Mouse (Mus musculus): ENCODE measurements at regions not wholly inside any gene's neighbourhood (a gene's known extent, or its start where the extent isn't known, plus 50 kb on each side); places are given as distances from the start of the nearest gene placed in this dataset.

DNA sequence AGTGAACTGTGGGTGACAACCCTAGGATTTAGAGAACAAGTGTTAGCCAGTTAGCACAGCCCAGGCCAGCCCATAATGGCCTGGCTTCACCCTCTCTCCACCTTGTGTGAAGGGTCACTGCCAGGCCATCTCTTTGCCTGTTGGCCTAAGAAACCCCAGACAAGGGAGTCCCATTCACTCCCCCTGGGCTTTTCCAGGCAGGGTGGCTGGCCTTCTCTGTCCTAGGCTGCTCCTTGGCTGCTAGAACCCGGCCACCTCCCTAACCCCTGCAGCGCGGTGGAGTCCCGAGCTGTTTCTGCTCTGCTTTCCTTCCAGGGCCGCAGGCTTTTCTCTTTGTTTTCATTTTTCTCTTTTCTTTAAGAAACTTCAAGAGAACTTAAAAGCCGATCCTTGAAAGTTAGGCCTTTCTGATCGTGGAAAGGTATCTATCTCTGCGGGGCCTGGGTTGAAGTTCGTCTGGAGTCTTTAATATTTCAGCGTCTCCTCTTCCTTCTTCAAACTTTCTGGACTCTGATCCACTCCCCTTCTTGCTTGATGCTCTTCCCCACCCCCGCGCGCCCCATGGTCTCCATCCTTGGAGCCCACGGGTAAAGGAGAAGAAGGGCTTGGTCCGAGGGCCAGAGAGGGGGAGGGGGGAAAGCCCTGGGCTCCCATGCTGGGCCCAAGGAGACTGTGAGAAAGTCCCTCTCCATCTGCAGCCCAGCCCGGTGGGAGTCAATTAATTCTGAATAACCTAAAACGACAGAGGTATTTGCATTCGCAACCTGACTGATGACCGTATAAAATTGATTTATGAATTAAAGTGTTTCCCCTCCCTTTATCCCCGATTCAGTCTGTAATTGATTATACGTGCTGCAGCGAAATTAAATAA, 52.3 kb upstream of the Nepro start:
- no peak for TF ChIP-seq MAFK (IDR thresholded peaks at IDR 0.05; ENCODE audit: insufficient read depth, low read depth, low read length)
- no peak for TF ChIP-seq CHD2 (IDR thresholded peaks at IDR 0.05; ENCODE audit: low read depth, low read length)
- no peak for TF ChIP-seq HCFC1 (IDR thresholded peaks at IDR 0.05; ENCODE audit: borderline replicate concordance, insufficient read depth, low read length)
- no peak for TF ChIP-seq ZNF384 (IDR thresholded peaks at IDR 0.05; ENCODE audit: low read depth, low read length)
- TF ChIP-seq ZC3H11A (IDR thresholded peaks at IDR 0.05; ENCODE audit: borderline replicate concordance, low read depth, low read length), result no peak
